Mouse (Mus musculus) midbrain, postnatal 0 days (tissue): ENCODE measurements at regions not wholly inside any gene's neighbourhood (a gene's known extent, or its start where the extent isn't known, plus 50 kb on each side); places are given as distances from the start of the nearest gene placed in this dataset.
A peak's percentile ranks its signal among the peaks of the same experiment; 100 is the strongest.

ENCODE experiments used
- ATAC-seq: fragments of 200-750 bp; cut with Nextera tagmentation; 2 replicates; pipeline ENCODE4 v1.8.0; 2017; ENCODE audit warnings: moderate number of reproducible peaks, mild to moderate bottlenecking, moderate TSS enrichment, moderate library complexity; ENCODE audit not compliant: low FRiP score
- DNase-seq: peaks from one replicate; pipeline ENCODE4 v3.0.0-alpha.2; 2015; ENCODE audit warnings: low spot score
- H3K27ac ChIP-seq: fragments of 300-500 bp; sonication (generic); 2 replicates; pipeline ENCODE4 v1.5.1; 2014; ENCODE audit warnings: low read depth, mild to moderate bottlenecking, low read length, mixed read lengths
- H3K27me3 ChIP-seq: fragments of 300-500 bp; sonication (generic); 2 replicates; pipeline ENCODE4 v1.6.1; 2014; ENCODE audit warnings: low read length, control low read depth, mixed read lengths; ENCODE audit not compliant: insufficient read depth
- H3K36me3 ChIP-seq: fragments of 300-500 bp; sonication (generic); 2 replicates; pipeline ENCODE4 v1.6.1; 2014; ENCODE audit warnings: low read length, control low read depth, mixed read lengths; ENCODE audit not compliant: insufficient read depth
- H3K4me1 ChIP-seq: fragments of 300-500 bp; sonication (generic); 2 replicates; pipeline ENCODE4 v1.6.1; 2014; ENCODE audit warnings: mild to moderate bottlenecking, control low read depth, antibody characterized with exemption, low read length, mixed read lengths; ENCODE audit not compliant: insufficient read depth
- H3K4me2 ChIP-seq: fragments of 300-500 bp; sonication (generic); 2 replicates; pipeline ENCODE4 v1.6.1; 2014; ENCODE audit warnings: low read depth, mild to moderate bottlenecking, low read length, mixed read lengths; ENCODE audit not compliant: poor library complexity, severe bottlenecking
- H3K4me3 ChIP-seq: fragments of 300-500 bp; sonication (generic); 2 replicates; pipeline ENCODE4 v1.5.1; 2014; ENCODE audit warnings: low read depth, mild to moderate bottlenecking, low read length, moderate library complexity
- H3K9ac ChIP-seq: fragments of 300-500 bp; sonication (generic); replicated peaks from 2 replicates; pipeline ENCODE4 v1.6.1; 2014; ENCODE audit warnings: mild to moderate bottlenecking, low read length, moderate library complexity, mixed read lengths; ENCODE audit not compliant: poor library complexity, severe bottlenecking
- H3K9me3 ChIP-seq: fragments of 300-500 bp; sonication (generic); 2 replicates; pipeline ENCODE4 v1.6.1; 2016; ENCODE audit warnings: low read length, control low read depth
- CTCF ChIP-seq: IDR thresholded peaks from 2 replicates; pipeline ENCODE4 v1.5.1; 2016; ENCODE audit warnings: antibody characterized with exemption, mild to moderate bottlenecking
- WGBS: fragments of 180-500 bp; shearing (Covaris S2); extraction: QIAGEN DNeasy Blood & Tissue Kit; methylation state at CpG from one replicate; pipeline ENCODE4 v1.1.7; 2014; 5-methylcytosine and 5-hydroxymethylcytosine counted together

DNA sequence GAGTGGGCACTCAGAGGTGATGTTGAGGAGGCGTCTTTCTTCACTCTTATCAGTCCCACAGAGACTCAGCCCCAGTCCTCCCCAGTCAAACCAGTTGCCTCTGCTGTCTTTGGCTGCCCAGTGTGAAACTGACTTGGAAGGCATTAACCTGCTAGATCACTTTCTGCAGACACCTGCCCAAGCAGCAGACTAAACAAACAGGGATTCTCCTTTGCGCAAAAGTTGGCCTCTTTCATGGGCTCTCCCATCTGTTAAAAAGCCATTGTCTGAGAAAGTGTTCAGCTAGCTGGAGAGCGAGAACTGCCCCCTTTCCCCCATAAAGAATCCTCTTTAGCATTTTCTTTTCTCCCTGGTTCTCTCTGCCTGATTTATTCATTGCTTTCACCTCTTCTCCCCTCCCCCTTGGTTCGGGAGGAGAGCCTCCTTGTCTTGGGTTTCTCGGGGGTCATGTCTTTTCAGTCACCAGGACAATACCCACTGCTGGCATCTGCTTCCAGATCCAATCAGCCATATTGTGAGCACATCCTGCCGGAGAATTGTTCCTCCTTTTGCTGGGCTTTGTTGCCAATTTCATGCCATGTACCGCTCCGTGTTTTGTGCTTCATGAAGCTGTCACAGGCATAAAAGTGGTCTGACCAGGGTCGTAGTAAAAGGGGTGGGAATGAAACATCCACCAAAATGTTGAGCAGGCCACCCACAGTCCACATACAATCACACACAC is 143.7 kb downstream of the Nkx6-1 start:
- Histone ChIP-seq H3K4me3 (no peak overlapping the region), H3K9ac (no peak overlapping the region), H3K27me3 (peaks cover 74% of the 10 kb centered on the region), H3K27ac (no peak overlapping the region), H3K36me3 (no peaks in the 10 kb centered on the region), H3K4me1 (no peaks in the 10 kb centered on the region), H3K9me3 (no peaks in the 10 kb centered on the region), H3K4me2 (no peak overlapping the region)
- WGBS: 12% methylated on average over 9 of the region's 9 CpGs
- TF ChIP-seq CTCF: no peak
- no peak for ATAC-seq
- DNase-seq: no peak

DNA sequence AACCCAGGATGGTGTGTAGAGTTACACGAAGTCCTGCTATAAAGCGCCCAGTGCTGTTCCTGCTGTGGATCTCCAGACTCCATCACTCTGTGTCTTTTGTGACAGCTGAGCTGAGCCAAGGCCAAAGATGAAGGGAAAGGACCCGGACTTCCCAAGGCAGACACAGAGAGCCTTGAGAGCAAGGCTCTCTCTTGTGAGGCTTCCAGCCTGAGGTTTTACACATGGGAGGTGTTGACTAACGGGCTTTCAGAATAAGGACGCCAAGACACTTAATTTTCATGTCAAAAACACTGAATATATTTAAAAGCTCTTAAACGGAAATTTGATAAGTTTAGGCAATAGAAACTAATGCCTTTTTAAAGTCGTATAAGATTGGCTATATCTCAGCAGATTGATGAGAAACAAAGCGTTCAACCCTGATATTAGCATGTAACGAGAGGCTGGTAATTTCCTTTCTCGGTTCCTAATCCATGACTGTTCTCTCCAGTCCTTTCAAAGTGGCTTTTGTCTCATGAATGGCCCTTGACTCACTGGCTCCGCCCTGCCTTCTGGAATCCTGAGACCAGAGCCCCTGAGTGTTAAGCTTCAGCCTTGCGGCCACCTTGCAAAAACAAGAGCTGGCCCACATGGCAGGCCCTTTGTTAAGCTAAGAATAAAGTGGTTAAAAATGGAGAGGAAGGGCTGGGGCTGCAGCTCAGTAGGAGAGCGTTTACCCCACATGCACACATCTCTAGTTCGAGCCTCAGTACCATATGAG is 145.8 kb downstream of the Nkx6-1 start:
- ATAC-seq: no peak
- no peak for DNase-seq
- no peak for TF ChIP-seq CTCF

DNA sequence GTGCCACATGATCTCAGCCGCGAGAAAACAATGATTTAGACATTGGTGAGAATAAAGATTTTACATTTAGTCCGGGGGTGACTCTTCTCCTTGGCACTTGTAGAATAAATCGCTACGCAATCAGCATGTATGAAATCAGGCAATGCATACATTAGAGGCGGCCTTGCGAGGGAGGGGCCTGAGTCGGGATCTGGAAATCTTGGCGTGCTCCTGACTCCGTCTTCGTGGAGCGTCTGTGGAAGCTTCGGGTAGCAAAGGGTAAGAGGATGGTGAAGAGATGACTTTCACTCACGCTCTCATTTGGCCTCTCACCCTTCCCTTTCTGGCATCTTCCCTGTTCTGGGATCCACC is 167.1 kb downstream of the Nkx6-1 start:
- no peak overlapping the region for H3K4me3 ChIP-seq
- 90% methylated on average over 14 of the region's 14 CpGs for WGBS
- no peaks in the 10 kb centered on the region for H3K9me3 ChIP-seq
- ATAC-seq: no peak
- no peak for TF ChIP-seq CTCF
- no peak overlapping the region for H3K4me2 ChIP-seq
- H3K27ac ChIP-seq: no peak overlapping the region
- H3K4me1 ChIP-seq: no peaks in the 10 kb centered on the region
- no peak overlapping the region for H3K9ac ChIP-seq
- peaks cover 11% of the 10 kb centered on the region for H3K27me3 ChIP-seq
- no peaks in the 10 kb centered on the region for H3K36me3 ChIP-seq
- DNase-seq: no peak

More for the DNA sequence above, 145.8 kb downstream of the Nkx6-1 start:
- H3K27me3 ChIP-seq: peaks cover 74% of the 10 kb centered on the region
- H3K36me3 ChIP-seq: no peaks in the 10 kb centered on the region
- H3K4me2 ChIP-seq: no peak overlapping the region
- 17% methylated on average over 14 of the region's 14 CpGs for WGBS
- no peak overlapping the region for H3K9ac ChIP-seq
- no peaks in the 10 kb centered on the region for H3K9me3 ChIP-seq
- no peak overlapping the region for H3K4me3 ChIP-seq
- H3K4me1 ChIP-seq: no peaks in the 10 kb centered on the region
- H3K27ac ChIP-seq: no peak overlapping the region

DNA sequence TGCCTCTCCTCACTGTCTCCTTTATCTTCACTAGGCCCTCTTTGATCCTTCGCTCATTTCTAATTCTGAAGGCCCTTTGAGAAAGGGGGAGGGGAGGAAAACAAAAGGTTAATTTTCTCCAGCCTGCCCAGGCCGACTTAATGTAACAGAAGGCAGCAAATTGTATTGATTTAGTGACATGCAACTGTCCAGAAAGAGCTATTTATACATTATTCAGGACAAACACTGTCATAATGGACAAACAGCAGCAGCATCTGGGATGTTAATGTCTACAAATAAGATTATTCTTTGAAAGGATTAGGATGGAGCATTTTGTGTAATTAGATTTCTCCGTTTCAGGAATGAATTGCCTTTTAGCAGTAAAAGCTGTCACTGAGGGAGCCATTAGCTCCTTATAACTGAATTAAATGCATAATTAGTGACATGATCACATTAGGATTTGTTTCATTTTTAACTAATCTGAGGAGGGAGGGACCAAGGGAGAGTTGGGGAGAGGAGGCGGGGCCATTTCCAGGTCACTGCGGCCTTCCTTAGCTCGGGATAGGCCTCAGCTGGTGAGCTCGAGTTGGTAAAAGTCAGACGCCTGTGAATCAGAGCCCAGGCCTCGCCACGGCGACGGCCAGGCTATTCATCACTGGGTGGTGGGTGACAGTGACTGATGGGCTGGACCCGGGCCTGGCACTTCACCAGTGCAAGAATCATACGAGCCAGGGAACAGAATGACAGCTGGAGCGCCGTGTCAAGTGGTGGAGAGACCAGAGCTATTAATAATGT is 167.7 kb downstream of the Nkx6-1 start:
- ATAC-seq (no peak), DNase-seq (peak; percentile 41)
- TF ChIP-seq CTCF: no peak
- Histone ChIP-seq H3K4me2 (no peak overlapping the region), H3K36me3 (no peaks in the 10 kb centered on the region), H3K4me3 (no peak overlapping the region), H3K27me3 (peaks cover 14% of the 10 kb centered on the region), H3K27ac (no peak overlapping the region), H3K4me1 (no peaks in the 10 kb centered on the region), H3K9ac (no peak overlapping the region), H3K9me3 (no peaks in the 10 kb centered on the region)
- WGBS: 51% methylated on average over 16 of the region's 16 CpGs

DNA sequence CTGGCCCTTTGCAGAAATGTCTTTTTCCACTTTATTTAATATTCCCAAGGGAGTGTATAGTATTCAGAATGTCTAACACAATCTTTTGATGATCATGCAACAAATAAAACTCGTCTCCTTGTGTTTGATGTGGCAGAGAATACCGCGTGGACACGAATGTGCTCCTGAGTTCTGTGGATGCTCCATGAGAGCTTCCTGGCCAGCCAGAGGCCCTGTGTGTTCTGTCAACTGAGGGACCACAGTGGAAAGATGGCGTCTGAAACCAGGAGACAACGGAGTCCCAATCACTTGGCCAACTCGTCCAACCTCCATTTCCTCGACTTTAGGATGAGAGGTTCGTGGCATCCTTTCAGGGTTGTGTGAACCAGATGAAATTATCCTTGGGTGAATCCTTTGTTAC is 168.6 kb downstream of the Nkx6-1 start:
- TF ChIP-seq CTCF: no peak
- WGBS: 96% methylated on average over 9 of the region's 9 CpGs
- ATAC-seq: no peak

DNA sequence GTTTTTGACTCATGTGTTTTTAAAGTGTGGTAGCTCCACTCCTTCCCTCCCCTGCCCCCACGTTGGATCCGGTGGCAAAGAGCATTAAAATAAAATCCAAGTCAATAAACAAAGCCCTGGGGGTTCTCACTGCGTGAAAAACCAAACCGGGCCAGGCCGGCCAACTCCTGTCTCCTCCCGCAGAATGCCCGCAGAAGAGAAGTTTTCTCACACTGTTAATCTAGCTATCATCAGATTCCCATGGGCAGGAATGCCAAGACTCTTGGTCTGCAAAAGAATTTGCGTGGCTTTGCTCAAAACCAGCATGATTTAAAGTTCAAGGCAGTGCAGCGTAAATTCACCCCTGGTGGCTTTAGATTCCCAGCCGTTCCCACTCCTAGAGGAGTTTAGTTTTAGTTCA is 219.0 kb downstream of the Nkx6-1 start:
- Histone ChIP-seq H3K4me1 (no peaks in the 10 kb centered on the region), H3K27me3 (peaks cover 2% of the 10 kb centered on the region; the same call in 1 of the 2 replicates), H3K36me3 (no peaks in the 10 kb centered on the region), H3K27ac (no peak overlapping the region), H3K4me3 (no peak overlapping the region), H3K9me3 (no peaks in the 10 kb centered on the region), H3K9ac (no peak overlapping the region), H3K4me2 (no peak overlapping the region)
- WGBS: 37% methylated on average over 10 of the region's 10 CpGs
- DNase-seq (no peak), ATAC-seq (no peak)
- TF ChIP-seq CTCF: no peak

More for the DNA sequence above, 168.6 kb downstream of the Nkx6-1 start:
- DNase-seq: no peak
- H3K9me3 ChIP-seq: no peaks in the 10 kb centered on the region
- no peak overlapping the region for H3K4me3 ChIP-seq
- peaks cover 17% of the 10 kb centered on the region for H3K27me3 ChIP-seq
- H3K4me1 ChIP-seq: no peaks in the 10 kb centered on the region
- no peak overlapping the region for H3K27ac ChIP-seq
- no peak overlapping the region for H3K4me2 ChIP-seq
- H3K36me3 ChIP-seq: no peaks in the 10 kb centered on the region
- no peak overlapping the region for H3K9ac ChIP-seq
